Mouse (Mus musculus): Measurements from ENCODE around the gene Rab3c. TPM values are rescaled to one million over a fixed set of nuclear protein-coding genes. Genes with fewer than 3 reads are reported as not detected.

The Rab3c gene
- polyA plus RNA-seq, 1 experiment from 2014 or later, result 5.2 TPM

DNA sequence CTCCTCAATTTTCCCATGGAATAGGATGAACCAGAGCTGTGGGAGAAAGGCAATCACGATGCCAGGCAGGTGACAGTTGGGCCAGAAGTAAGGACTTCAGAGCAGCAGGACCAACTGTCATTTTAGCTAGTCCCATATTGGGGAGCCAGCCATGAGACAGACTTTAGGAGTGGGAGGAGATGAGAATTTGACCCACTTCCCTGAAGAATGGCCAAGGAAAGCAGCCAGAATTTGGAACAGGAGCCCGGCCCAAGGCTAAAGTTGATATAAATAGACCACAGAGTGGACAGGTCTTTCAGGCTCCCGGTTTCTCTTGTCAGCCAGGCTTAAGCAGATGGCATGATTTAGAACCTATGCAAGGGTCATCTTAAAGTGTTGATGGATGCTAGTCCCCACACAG is 213.6 kb downstream of the Rab3c start:
- ATAC-seq, result no peak
- H3K9me3 ChIP-seq, result no peaks in the 10 kb centered on the region
- peaks cover 3% of the 10 kb centered on the region; the same call in 1 of the 2 replicates for H3K4me1 ChIP-seq (replicated peaks)
- no peak overlapping the region for H3K4me2 ChIP-seq (replicated peaks)
- H3K27ac ChIP-seq, result no peak overlapping the region
- H3K27me3 ChIP-seq (replicated peaks), result no peaks in the 10 kb centered on the region
- H3K36me3 ChIP-seq, result no peaks in the 10 kb centered on the region
- WGBS, result 79% methylated on average over 3 of the region's 3 CpGs
- H3K9ac ChIP-seq, result no peak overlapping the region
- no peak overlapping the region for H3K4me3 ChIP-seq (replicated peaks)

GRCm38 (mm10) chr13:110066674-110067073 is 214.1 kb downstream of the Rab3c start:
- no peaks in the 10 kb centered on the region for H3K9me3 ChIP-seq
- H3K4me1 ChIP-seq (replicated peaks), result peaks cover 3% of the 10 kb centered on the region; the same call in 1 of the 2 replicates
- 91% methylated on average over 2 of the region's 2 CpGs for WGBS
- H3K36me3 ChIP-seq, result no peaks in the 10 kb centered on the region
- no peak overlapping the region for H3K9ac ChIP-seq
- no peak overlapping the region for H3K4me2 ChIP-seq (replicated peaks)
- no peaks in the 10 kb centered on the region for H3K27me3 ChIP-seq (replicated peaks)
- ATAC-seq, result no peak
- H3K27ac ChIP-seq, result no peak overlapping the region
- no peak overlapping the region for H3K4me3 ChIP-seq (replicated peaks)

- no peak overlapping the region for H3K4me3 ChIP-seq (replicated peaks)
- H3K9ac ChIP-seq, result no peak overlapping the region
- H3K27me3 ChIP-seq (replicated peaks), result no peaks in the 10 kb centered on the region
- no peaks in the 10 kb centered on the region for H3K9me3 ChIP-seq
- WGBS, result 5% methylated on average over 9 of the region's 9 CpGs
- H3K4me1 ChIP-seq (replicated peaks), result peaks cover 3% of the 10 kb centered on the region; the same call in 1 of the 2 replicates
- no peaks in the 10 kb centered on the region for H3K36me3 ChIP-seq
- no peak overlapping the region for H3K27ac ChIP-seq
- peak; percentile 90 for ATAC-seq
- no peak overlapping the region for H3K4me2 ChIP-seq (replicated peaks)
These were observed 217.9 kb downstream of the Rab3c start for GRCm38 (mm10) chr13:110062835-110063411.

GRCm38 (mm10) chr13:110062288-110062687 is 218.5 kb downstream of the Rab3c start:
- Histone ChIP-seq H3K27me3 (replicated peaks) (no peaks in the 10 kb centered on the region), H3K4me3 (replicated peaks) (no peak overlapping the region), H3K36me3 (no peaks in the 10 kb centered on the region), H3K4me1 (replicated peaks) (peaks cover 3% of the 10 kb centered on the region; the same call in 1 of the 2 replicates), H3K4me2 (replicated peaks) (no peak overlapping the region), H3K9me3 (no peaks in the 10 kb centered on the region), H3K9ac (no peak overlapping the region), H3K27ac (no peak overlapping the region)
- WGBS, result 55% methylated on average over 8 of the region's 8 CpGs
- peak; percentile 81 for ATAC-seq

GRCm38 (mm10) chr13:110054538-110054937 is 226.3 kb downstream of the Rab3c start:
- H3K9me3 ChIP-seq, result no peaks in the 10 kb centered on the region
- WGBS, result 75% methylated on average over 8 of the region's 8 CpGs
- no peak overlapping the region for H3K27ac ChIP-seq
- H3K4me1 ChIP-seq (replicated peaks), result no peaks in the 10 kb centered on the region
- no peaks in the 10 kb centered on the region for H3K36me3 ChIP-seq
- no peak overlapping the region for H3K9ac ChIP-seq
- ATAC-seq, result no peak
- H3K4me3 ChIP-seq (replicated peaks), result no peak overlapping the region
- no peaks in the 10 kb centered on the region for H3K27me3 ChIP-seq (replicated peaks)
- H3K4me2 ChIP-seq (replicated peaks), result no peak overlapping the region

DNA sequence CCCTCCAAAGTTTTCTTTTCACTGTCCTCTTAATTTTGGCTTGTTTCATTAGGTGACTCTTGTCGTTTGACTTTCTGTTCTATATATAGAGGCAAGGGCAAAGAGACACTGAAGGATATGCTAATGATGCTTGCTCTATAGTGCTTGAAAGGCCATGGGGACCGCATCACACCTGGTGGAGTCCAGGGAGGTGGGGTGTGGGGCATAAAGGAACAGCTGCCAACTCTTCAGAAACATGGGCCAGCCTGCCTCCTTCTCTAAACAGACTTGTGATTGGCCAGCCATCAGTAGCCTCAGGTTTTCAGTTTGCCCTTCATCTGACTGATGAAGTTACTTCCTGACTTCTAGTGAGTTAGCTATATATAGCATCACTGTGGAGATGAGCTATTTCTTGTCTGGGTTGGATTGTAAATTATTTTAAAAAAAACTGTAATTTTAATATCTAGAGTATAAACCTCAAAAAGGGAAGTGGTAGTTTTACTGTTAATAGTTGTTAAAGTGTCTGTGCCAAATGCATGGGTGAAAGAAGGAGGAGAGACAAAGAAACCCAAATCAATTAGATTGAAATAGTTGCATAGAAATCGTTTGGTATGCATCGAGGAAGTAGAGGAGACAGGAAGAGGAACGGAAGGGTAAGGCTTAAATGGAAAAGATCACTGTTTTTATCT is 231.9 kb downstream of the Rab3c start:
- no peak overlapping the region for H3K4me3 ChIP-seq (replicated peaks)
- no peaks in the 10 kb centered on the region for H3K9me3 ChIP-seq
- H3K4me1 ChIP-seq (replicated peaks), result no peaks in the 10 kb centered on the region
- no peaks in the 10 kb centered on the region for H3K27me3 ChIP-seq (replicated peaks)
- no peak overlapping the region for H3K4me2 ChIP-seq (replicated peaks)
- H3K9ac ChIP-seq, result no peak overlapping the region
- H3K27ac ChIP-seq, result no peak overlapping the region
- 68% methylated on average over 5 of the region's 5 CpGs for WGBS
- ATAC-seq, result no peak
- H3K36me3 ChIP-seq, result no peaks in the 10 kb centered on the region

DNA sequence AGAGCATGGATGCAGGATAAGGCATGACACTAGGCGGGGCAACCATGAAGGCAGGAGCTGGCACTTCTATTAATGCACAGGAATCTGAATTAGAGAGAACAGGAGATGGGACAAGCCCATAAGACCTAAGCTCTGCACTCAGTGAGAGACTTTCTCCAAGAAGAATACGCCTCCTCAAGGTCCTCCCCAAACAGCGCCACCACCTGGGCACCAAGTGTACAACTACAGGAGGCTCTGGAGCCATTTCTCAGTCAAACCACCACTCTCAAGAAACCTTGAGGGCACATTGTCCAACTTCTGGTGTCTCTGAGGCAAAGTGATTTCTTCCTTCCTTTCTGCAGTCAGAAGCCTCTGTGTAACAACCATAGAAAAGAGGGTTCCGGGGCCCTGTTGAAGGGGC is 236.4 kb downstream of the Rab3c start:
- no peak overlapping the region for H3K9ac ChIP-seq
- 78% methylated on average over 4 of the region's 4 CpGs for WGBS
- H3K4me1 ChIP-seq (replicated peaks), result no peaks in the 10 kb centered on the region
- H3K27ac ChIP-seq, result no peak overlapping the region
- no peak overlapping the region for H3K4me3 ChIP-seq (replicated peaks)
- no peak for ATAC-seq
- H3K4me2 ChIP-seq (replicated peaks), result no peak overlapping the region
- H3K36me3 ChIP-seq, result no peaks in the 10 kb centered on the region
- no peaks in the 10 kb centered on the region for H3K27me3 ChIP-seq (replicated peaks)
- H3K9me3 ChIP-seq, result no peaks in the 10 kb centered on the region

DNA sequence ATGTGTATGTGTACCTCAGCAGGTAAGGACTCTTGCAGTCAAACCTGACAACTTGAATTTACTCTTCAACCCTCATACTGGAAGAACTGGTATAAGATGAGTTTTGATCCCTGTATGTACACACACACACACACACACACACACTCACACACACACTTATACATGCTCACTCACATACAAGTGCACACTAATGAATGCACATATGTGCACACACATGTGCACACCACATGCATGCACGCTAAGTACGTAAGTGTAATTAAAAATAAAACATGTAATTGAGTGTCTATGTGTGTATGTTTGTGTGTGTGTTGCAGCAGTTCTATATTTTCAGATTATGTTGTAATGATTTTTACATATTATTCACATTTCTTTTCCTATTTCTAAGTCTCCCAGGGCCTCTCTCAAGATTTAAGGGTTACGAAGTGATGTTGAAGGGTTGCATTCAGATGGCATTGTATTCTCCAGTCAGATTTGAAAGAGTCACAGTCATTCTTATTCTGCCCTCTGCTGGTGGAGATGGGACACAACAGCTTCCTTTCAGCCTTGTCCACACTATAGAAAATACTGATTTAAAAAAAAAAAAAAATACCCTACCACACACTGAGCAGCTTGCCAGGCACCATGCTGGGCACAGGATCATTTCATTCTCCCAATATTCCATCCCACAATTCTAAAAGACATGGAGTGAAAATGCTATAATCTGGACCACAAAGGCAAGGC is 240.9 kb downstream of the Rab3c start:
- H3K4me1 ChIP-seq (replicated peaks), result no peaks in the 10 kb centered on the region

GRCm38 (mm10) chr13:110039170-110039569 is 241.6 kb downstream of the Rab3c start:
- no peak overlapping the region for H3K4me2 ChIP-seq (replicated peaks)
- H3K27me3 ChIP-seq (replicated peaks), result no peaks in the 10 kb centered on the region
- 70% methylated on average over 9 of the region's 9 CpGs for WGBS
- H3K9ac ChIP-seq, result no peak overlapping the region
- no peaks in the 10 kb centered on the region for H3K36me3 ChIP-seq
- no peak overlapping the region for H3K4me3 ChIP-seq (replicated peaks)
- ATAC-seq, result no peak
- H3K9me3 ChIP-seq, result no peaks in the 10 kb centered on the region
- H3K27ac ChIP-seq, result no peak overlapping the region
- H3K4me1 ChIP-seq (replicated peaks), result no peaks in the 10 kb centered on the region

More for the DNA sequence above, 240.9 kb downstream of the Rab3c start:
- 85% methylated on average over 3 of the region's 3 CpGs for WGBS
- no peaks in the 10 kb centered on the region for H3K36me3 ChIP-seq
- H3K4me2 ChIP-seq (replicated peaks), result no peak overlapping the region
- H3K9ac ChIP-seq, result no peak overlapping the region
- ATAC-seq, result no peak
- H3K9me3 ChIP-seq, result no peaks in the 10 kb centered on the region
- no peak overlapping the region for H3K4me3 ChIP-seq (replicated peaks)
- no peak overlapping the region for H3K27ac ChIP-seq
- no peaks in the 10 kb centered on the region for H3K27me3 ChIP-seq (replicated peaks)

GRCm38 (mm10) chr13:110038521-110038920 is 242.3 kb downstream of the Rab3c start:
- Histone ChIP-seq H3K27ac (no peak overlapping the region), H3K4me3 (replicated peaks) (no peak overlapping the region), H3K36me3 (no peaks in the 10 kb centered on the region), H3K9me3 (no peaks in the 10 kb centered on the region), H3K9ac (no peak overlapping the region), H3K4me2 (replicated peaks) (no peak overlapping the region), H3K4me1 (replicated peaks) (no peaks in the 10 kb centered on the region), H3K27me3 (replicated peaks) (no peaks in the 10 kb centered on the region)
- ATAC-seq, result no peak
- 92% methylated on average over 3 of the region's 3 CpGs for WGBS

GRCm38 (mm10) chr13:110034885-110035284 is 245.9 kb downstream of the Rab3c start:
- 77% methylated on average over 6 of the region's 6 CpGs for WGBS
- H3K4me1 ChIP-seq (replicated peaks), result no peaks in the 10 kb centered on the region
- H3K36me3 ChIP-seq, result no peaks in the 10 kb centered on the region
- H3K4me2 ChIP-seq (replicated peaks), result no peak overlapping the region
- no peak overlapping the region for H3K4me3 ChIP-seq (replicated peaks)
- no peak overlapping the region for H3K27ac ChIP-seq
- H3K9ac ChIP-seq, result no peak overlapping the region
- no peaks in the 10 kb centered on the region for H3K9me3 ChIP-seq
- ATAC-seq, result no peak
- no peaks in the 10 kb centered on the region for H3K27me3 ChIP-seq (replicated peaks)

DNA sequence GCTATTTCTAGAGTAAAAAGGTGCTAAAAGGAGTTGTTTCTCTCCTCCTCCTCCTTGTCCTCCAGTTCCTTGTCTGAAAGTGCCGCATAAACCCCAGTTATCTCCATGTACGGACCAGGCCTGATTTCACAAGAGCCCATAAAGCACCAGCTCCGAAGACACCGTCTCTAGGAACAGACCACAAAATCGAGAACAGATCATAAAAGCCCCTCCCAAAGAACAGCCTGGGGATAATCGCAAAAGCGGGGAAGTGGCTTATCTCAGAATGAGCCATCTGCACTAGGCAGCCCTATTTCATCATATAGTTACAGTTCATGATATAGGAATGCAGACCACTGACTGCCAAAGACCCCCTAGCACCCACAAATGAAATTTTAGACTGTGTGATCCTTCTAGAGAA is 246.8 kb downstream of the Rab3c start:
- no peak overlapping the region for H3K4me2 ChIP-seq (replicated peaks)
- H3K27me3 ChIP-seq (replicated peaks), result no peaks in the 10 kb centered on the region
- H3K4me3 ChIP-seq (replicated peaks), result no peak overlapping the region
- H3K4me1 ChIP-seq (replicated peaks), result no peaks in the 10 kb centered on the region
- H3K9me3 ChIP-seq, result no peaks in the 10 kb centered on the region
- ATAC-seq, result no peak
- H3K36me3 ChIP-seq, result no peaks in the 10 kb centered on the region
- H3K27ac ChIP-seq, result no peak overlapping the region
- H3K9ac ChIP-seq, result no peak overlapping the region
- WGBS, result 55% methylated on average over 7 of the region's 7 CpGs
